Mouse (Mus musculus) lung, postnatal 0 days (tissue): ENCODE measurements at regions not wholly inside any gene's neighbourhood (a gene's known extent, or its start where the extent isn't known, plus 50 kb on each side); places are given as distances from the start of the nearest gene placed in this dataset.

Source experiments
- CTCF ChIP-seq: IDR thresholded peaks from 2 replicates; pipeline ENCODE4 v1.5.1; 2016; ENCODE audit warnings: antibody characterized with exemption, mild to moderate bottlenecking
- EP300 ChIP-seq: IDR thresholded peaks from 2 replicates; pipeline ENCODE4 v1.6.1; 2016; ENCODE audit warnings: antibody characterized with exemption, mild to moderate bottlenecking, control low read depth

DNA sequence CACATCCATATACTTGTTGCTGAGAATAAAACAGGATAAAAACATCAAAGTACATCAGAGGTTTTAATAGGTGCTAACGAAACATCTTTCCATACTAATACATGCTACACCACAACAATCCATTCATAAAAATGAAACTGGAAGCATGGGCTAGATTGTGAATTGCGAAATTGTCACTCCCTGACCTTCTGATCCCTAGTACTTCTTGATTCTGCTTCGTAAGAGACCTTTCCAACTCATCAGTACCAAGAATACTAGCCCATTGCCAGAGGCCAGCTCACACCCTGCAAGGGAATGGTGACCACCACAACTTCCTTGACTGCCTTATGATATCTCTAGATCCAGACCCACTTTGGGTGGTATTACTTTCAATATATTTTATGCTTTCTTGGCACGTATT lies 177.3 kb upstream of the Cdyl start:
- no peak for TF ChIP-seq CTCF
- no peak for TF ChIP-seq EP300
